Mouse (Mus musculus) T-helper 2 cell (primary cell): Measurements from ENCODE around the gene Cpsf6.

ENCODE experiments used
- in situ Hi-C: fragments of 300-600 bp; cut with MboI, MseI; formaldehyde crosslinking; loops from one replicate; pipeline ENCODE4 v1.15.1; 2025; ENCODE audit warnings: high pct_unique_total_duplicates

Gene Cpsf6

GRCm38 (mm10) chr10:117414726-117415125, 34.9 kb upstream of the Cpsf6 start:
- in situ Hi-C loops = no loop called here

GRCm38 (mm10) chr10:117413562-117414527, 34.0 kb upstream of the Cpsf6 start:
- in situ Hi-C loops = no loop called here

- in situ Hi-C loops = no loop called here
Observed at GRCm38 (mm10) chr10:117412474-117413057, 32.8 kb upstream of the Cpsf6 start.

- in situ Hi-C loops = no loop called here
Observed at GRCm38 (mm10) chr10:117411716-117412473, 32.1 kb upstream of the Cpsf6 start.

GRCm38 (mm10) chr10:117411131-117411530, 31.3 kb upstream of the Cpsf6 start:
- in situ Hi-C loops = no loop called here

GRCm38 (mm10) chr10:117410481-117411048, 30.8 kb upstream of the Cpsf6 start:
- in situ Hi-C loops = no loop called here

- in situ Hi-C loops = no loop called here
Observed at GRCm38 (mm10) chr10:117409373-117410354, 29.8 kb upstream of the Cpsf6 start.

GRCm38 (mm10) chr10:117408545-117409372, 28.9 kb upstream of the Cpsf6 start:
- in situ Hi-C loops = no loop called here

GRCm38 (mm10) chr10:117407734-117408288, 28.0 kb upstream of the Cpsf6 start:
- in situ Hi-C loops = no loop called here

GRCm38 (mm10) chr10:117406843-117407733, 27.3 kb upstream of the Cpsf6 start:
- in situ Hi-C loops = no loop called here

GRCm38 (mm10) chr10:117406283-117406588, 26.4 kb upstream of the Cpsf6 start:
- in situ Hi-C loops = no loop called here

- in situ Hi-C loops = no loop called here
Observed at GRCm38 (mm10) chr10:117405526-117406282, 25.9 kb upstream of the Cpsf6 start.

GRCm38 (mm10) chr10:117404384-117404783, 24.6 kb upstream of the Cpsf6 start:
- in situ Hi-C loops = no loop called here

GRCm38 (mm10) chr10:117403344-117403953, 23.6 kb upstream of the Cpsf6 start:
- in situ Hi-C loops = no loop called here

GRCm38 (mm10) chr10:117402403-117403333, 22.9 kb upstream of the Cpsf6 start:
- in situ Hi-C loops = no loop called here

GRCm38 (mm10) chr10:117401364-117401763, 21.5 kb upstream of the Cpsf6 start:
- in situ Hi-C loops = no loop called here
